ENCODE assay signal across 9 mouse cellular contexts in the genomic region with DNA sequence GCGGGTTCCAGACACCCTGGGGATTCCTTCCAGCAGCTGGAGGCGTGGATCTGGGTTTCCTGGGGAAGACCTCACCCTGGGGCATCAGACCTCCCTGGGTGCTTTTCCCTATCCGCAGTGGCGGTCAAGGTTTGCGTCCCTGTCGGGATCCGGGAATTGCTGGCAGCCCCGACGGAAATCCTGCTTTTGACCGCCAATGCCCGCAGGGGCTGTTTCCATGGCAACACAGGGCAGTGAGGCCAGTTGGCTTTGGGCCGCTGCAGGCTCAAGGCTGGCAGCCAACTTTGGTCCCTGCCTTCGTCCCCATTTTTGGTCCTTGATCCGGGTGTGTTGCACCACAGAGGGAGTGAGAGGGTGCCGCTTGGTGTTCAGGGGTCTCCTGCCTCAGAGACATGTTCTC. TPM values are rescaled to one million over a fixed set of nuclear protein-coding genes. Genes with fewer than 3 reads are reported as not detected.
DNase-seq lines count a peak whose midpoint lies in the region; ATAC-seq and TF ChIP-seq lines count a peak whose summit lies in the region.
"Had no signal": no experiment of that assay in that cellular context is flagged by ENCODE, and none has a peak within 500 bp of the region (broad histone marks: within the 10 kb centered on the region; RNA-seq: fewer than 3 reads in every experiment).

No protein-coding gene starts in this region.

- no peaks in the 10 kb centered on the region for H3K9me3 ChIP-seq in intestine, postnatal 0 days (ENCODE audit: control insufficient read depth)
- H3K9me3 ChIP-seq in midbrain, embryonic 11.5 days (ENCODE audit: control insufficient read depth, low read length), result no peaks in the 10 kb centered on the region
- H3K9me3 ChIP-seq: G1E had no signal

- no peaks in the 10 kb centered on the region for H3K27me3 ChIP-seq in thymus, adult 2 months (ENCODE audit: control insufficient read depth, insufficient read depth, low read length)
- no peaks in the 10 kb centered on the region for H3K27me3 ChIP-seq in intestine, postnatal 0 days (replicated peaks; ENCODE audit: control insufficient read depth, insufficient read depth, low read length)
- peaks cover 27% of the 10 kb centered on the region for H3K27me3 ChIP-seq in midbrain, embryonic 11.5 days (ENCODE audit: control insufficient read depth, insufficient read depth, low read length)
- H3K27me3 ChIP-seq in splenic B cell, adult 2 months (ENCODE audit: control insufficient read depth, insufficient read depth, low read length, poor library complexity, severe bottlenecking), result no peaks in the 10 kb centered on the region

- peaks cover 77% of the 10 kb centered on the region for H3K4me1 ChIP-seq in thymus, adult 2 months (replicated peaks; ENCODE audit: control insufficient read depth, insufficient read depth, low read length)
- H3K4me1 ChIP-seq in intestine, postnatal 0 days (replicated peaks; ENCODE audit: control insufficient read depth, insufficient read depth, low read length), result 0 out of 2 replicates have a peak, but pooled peaks cover 2% of the 10 kb centered on the region
- H3K4me1 ChIP-seq in midbrain, embryonic 11.5 days (ENCODE audit: control insufficient read depth, insufficient read depth, low read length), result peaks cover 18% of the 10 kb centered on the region

- no peak for DNase-seq in thymus, adult 2 months
- no peak for DNase-seq in thymus, postnatal 4 days
- peak; percentile 89 for DNase-seq in embryo, embryonic 11 days
- DNase-seq in heart, adult 11 months, result peak; percentile 98
- peak; percentile 28 to 39 for DNase-seq in left cerebral cortex, postnatal 36 days (ENCODE audit: low spot score in 2 of 2)
- peak; percentile 96 for DNase-seq in midbrain, embryonic 11.5 days (ENCODE audit: low spot score, missing footprints)
- peak; percentile 30 for DNase-seq in splenic B cell, adult 2 months (ENCODE audit: low read depth, low spot score)

- TF ChIP-seq POLR2A in thymus, adult 2 months (IDR thresholded peaks at IDR 0.05; ENCODE audit: control insufficient read depth, extremely low read depth, insufficient read depth, low read length, poor library complexity), result no peak

- peak overlapping the region; percentile 12 for H3K4me3 ChIP-seq in thymus, adult 2 months (ENCODE audit: control insufficient read depth, insufficient read depth, low read length)
- peak overlapping the region; percentile 36 for H3K4me3 ChIP-seq in intestine, postnatal 0 days (ENCODE audit: low read depth, low read length)
- H3K4me3 ChIP-seq in midbrain, embryonic 11.5 days (ENCODE audit: low read depth, low read length), result no peak overlapping the region

- ATAC-seq in intestine, postnatal 0 days, result no peak
- no peak for ATAC-seq in midbrain, embryonic 11.5 days (ENCODE audit: low FRiP score)

- H3K36me3 ChIP-seq in thymus, adult 2 months (ENCODE audit: control insufficient read depth, insufficient read depth, low read length), result no peaks in the 10 kb centered on the region
- no peaks in the 10 kb centered on the region for H3K36me3 ChIP-seq in intestine, postnatal 0 days (ENCODE audit: control insufficient read depth, insufficient read depth)
- no peaks in the 10 kb centered on the region for H3K36me3 ChIP-seq in midbrain, embryonic 11.5 days (ENCODE audit: control insufficient read depth, insufficient read depth, low read length)
- no peaks in the 10 kb centered on the region for H3K36me3 ChIP-seq in splenic B cell, adult 2 months (ENCODE audit: control insufficient read depth, insufficient read depth, low read length, poor library complexity, severe bottlenecking)
- H3K36me3 ChIP-seq: G1E had no signal

- intact Hi-C loops in left cerebral cortex, postnatal 36 days (cut with DNase I), result no loop called here

- no peak for TF ChIP-seq CTCF in thymus, adult 2 months (IDR thresholded peaks at IDR 0.05; ENCODE audit: borderline replicate concordance, control insufficient read depth, extremely low read depth, insufficient read depth, low read length, poor library complexity)
- TF ChIP-seq CTCF in intestine, postnatal 0 days (IDR thresholded peaks at IDR 0.05; ENCODE audit: low read depth), result no peak

- H3K9ac ChIP-seq in intestine, postnatal 0 days (ENCODE audit: low read depth, low read length), result no peak overlapping the region
- peak overlapping the region; percentile 20; the same call in 1 of the 2 replicates for H3K9ac ChIP-seq in midbrain, embryonic 11.5 days (ENCODE audit: low read length)

- WGBS in thymus, adult 2 months, result 72% methylated on average over 15 of the region's 15 CpGs
- 13% methylated on average over 15 of the region's 15 CpGs for WGBS in intestine, postnatal 0 days
- WGBS in midbrain, embryonic 11.5 days, result 1% methylated on average over 15 of the region's 15 CpGs

- H3K4me2 ChIP-seq in intestine, postnatal 0 days (replicated peaks; ENCODE audit: low read depth), result peak overlapping the region; percentile 71
- peak overlapping the region; percentile 39 for H3K4me2 ChIP-seq in midbrain, embryonic 11.5 days

- peak overlapping the region; percentile 90 for H3K27ac ChIP-seq in thymus, adult 2 months (ENCODE audit: control insufficient read depth, insufficient read depth, low read length)
- no peak overlapping the region for H3K27ac ChIP-seq in intestine, postnatal 0 days (ENCODE audit: low read depth, low read length)
- no peak overlapping the region for H3K27ac ChIP-seq in midbrain, embryonic 11.5 days (ENCODE audit: low read depth, low read length)

RNA-seq across cellular contexts. Expression of gene Fgr, which starts 1.0 kb away (rescaled TPM):
- polyA plus RNA-seq in thymus, adult 2 months (2012; rRNA removed), result 15.3 and 15.8 TPM in 2 replicates
- polyA plus RNA-seq in intestine, postnatal 0 days (2015; fragmentation: Nextera tagmentation; extraction: Ambion mirVana), result 2.0 and 2.4 TPM in 2 replicates
- total RNA-seq in left cerebral cortex, postnatal 36 days (2021), result under 1 TPM in 1 of 2 experiments, not detected in 1; 0.17 TPM
- not detected in 2 replicates for polyA plus RNA-seq in midbrain, embryonic 11.5 days (2014; fragmentation: Nextera tagmentation; extraction: Ambion mirVana)
- polyA plus RNA-seq: G1E had no signal

RNA-seq across cellular contexts. Expression of gene Ahdc1, which starts 36.2 kb away (rescaled TPM):
- polyA plus RNA-seq in thymus, adult 2 months (2012; rRNA removed), result 59.8 and 78.9 TPM in 2 replicates
- polyA plus RNA-seq in intestine, postnatal 0 days (2015; fragmentation: Nextera tagmentation; extraction: Ambion mirVana), result 2.4 and 3.1 TPM in 2 replicates
- total RNA-seq in left cerebral cortex, postnatal 36 days (2021), result 100 to 1,000 TPM in 1 of 2 experiments, 10 to 100 TPM in 1; 91.3 to 110 TPM
- 4.9 and 5.3 TPM in 2 replicates for polyA plus RNA-seq in midbrain, embryonic 11.5 days (2014; fragmentation: Nextera tagmentation; extraction: Ambion mirVana)

RNA-seq across cellular contexts. Expression of gene Fam76a, which starts 52.5 kb away (rescaled TPM):
- polyA plus RNA-seq in thymus, adult 2 months (2012; rRNA removed), result 15.0 and 15.1 TPM in 2 replicates
- polyA plus RNA-seq in intestine, postnatal 0 days (2015; fragmentation: Nextera tagmentation; extraction: Ambion mirVana), result 46.5 and 58.8 TPM in 2 replicates
- 10 to 100 TPM; 49.9 to 57.7 TPM for total RNA-seq in left cerebral cortex, postnatal 36 days (2021)
- 30.1 and 31.7 TPM in 2 replicates for polyA plus RNA-seq in midbrain, embryonic 11.5 days (2014; fragmentation: Nextera tagmentation; extraction: Ambion mirVana)

Comparison
In these comparisons a context has a peak if more than half of its experiments do, and no peak if none do; other contexts are left out.
1. DNase-seq: peak in embryo, embryonic 11 days (single experiment), heart, adult 11 months (single experiment), left cerebral cortex, postnatal 36 days (2 of 2), midbrain, embryonic 11.5 days (single experiment) and splenic B cell, adult 2 months (single experiment); none in thymus, adult 2 months (single experiment) and thymus, postnatal 4 days (single experiment).